Mouse (Mus musculus) right cerebral cortex, postnatal 14 days (tissue): Measurements from ENCODE around the gene 9230102O04Rik.

Experiments used
- DNase-seq: peaks from one replicate; pipeline ENCODE4 v3.0.0; 2022

The 9230102O04Rik gene

GRCm38 (mm10) chr2:9867092-9867825, 22.1 kb downstream of the 9230102O04Rik start:
- DNase-seq: no peak

GRCm38 (mm10) chr2:9860698-9861097, 28.6 kb downstream of the 9230102O04Rik start:
- DNase-seq: no peak

- DNase-seq: no peak
Measured at GRCm38 (mm10) chr2:9855861-9856260, 33.5 kb downstream of the 9230102O04Rik start.

GRCm38 (mm10) chr2:9852851-9853576, 36.3 kb downstream of the 9230102O04Rik start:
- DNase-seq: no peak

GRCm38 (mm10) chr2:9835195-9835594, 54.1 kb downstream of the 9230102O04Rik start:
- no peak for DNase-seq

GRCm38 (mm10) chr2:9833712-9834111, 55.6 kb downstream of the 9230102O04Rik start:
- no peak for DNase-seq
